Mouse (Mus musculus): Measurements from ENCODE around the gene Cap2.

Gene Cap2

GRCm38 (mm10) chr13:46565913-46566312 is 64.3 kb downstream of the Cap2 start:
- DNase-seq (ENCODE audit: low spot score): no peak

- DNase-seq (ENCODE audit: low spot score): no peak
Measured at GRCm38 (mm10) chr13:46569469-46569868, 67.8 kb downstream of the Cap2 start.

DNA sequence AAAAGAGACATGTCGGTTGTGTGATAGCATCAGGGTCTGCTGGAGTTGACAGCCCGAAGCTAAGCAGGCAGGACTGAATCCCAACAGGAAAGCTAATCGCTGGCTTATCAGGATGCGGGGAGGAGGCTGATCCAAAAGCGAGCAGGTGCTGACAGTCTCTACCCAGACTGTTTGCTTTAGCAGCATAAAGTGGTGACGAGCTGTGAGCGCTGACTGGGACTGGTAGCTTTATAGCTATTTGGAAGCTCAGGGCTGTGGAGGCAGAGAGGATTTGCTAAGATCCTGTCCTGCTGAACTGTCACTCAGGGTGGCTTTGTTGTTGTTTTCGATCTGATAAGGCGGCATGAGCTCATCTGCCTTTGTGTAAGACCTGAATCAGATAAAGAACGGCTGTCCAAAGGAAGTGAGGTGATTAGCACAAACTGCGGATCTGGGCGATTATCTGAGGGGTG is 69.5 kb downstream of the Cap2 start:
- DNase-seq (ENCODE audit: low spot score): no peak

GRCm38 (mm10) chr13:46571961-46572647 is 70.5 kb downstream of the Cap2 start:
- DNase-seq (ENCODE audit: low spot score): no peak

GRCm38 (mm10) chr13:46572648-46573163 is 71.1 kb downstream of the Cap2 start:
- DNase-seq (ENCODE audit: low spot score): no peak

DNA sequence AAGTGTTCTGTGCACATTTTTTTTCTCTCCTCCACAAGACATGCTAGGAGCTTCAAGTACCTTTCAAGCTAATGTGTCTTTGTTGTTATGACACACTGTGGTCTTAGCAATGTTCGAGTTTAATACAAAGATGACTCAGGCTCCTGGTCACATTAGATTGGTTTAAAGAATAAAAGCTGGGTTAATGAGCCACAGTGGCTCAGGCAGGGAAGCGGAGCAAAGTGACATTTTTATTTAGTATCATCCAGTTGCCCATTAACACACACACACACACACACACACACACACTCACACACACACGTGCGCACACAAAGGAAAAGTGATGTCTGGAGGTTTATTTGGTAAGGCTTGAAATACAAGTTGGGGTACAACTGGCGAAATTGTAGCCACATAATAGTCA is 72.6 kb downstream of the Cap2 start:
- no peak for DNase-seq (ENCODE audit: low spot score)

DNA sequence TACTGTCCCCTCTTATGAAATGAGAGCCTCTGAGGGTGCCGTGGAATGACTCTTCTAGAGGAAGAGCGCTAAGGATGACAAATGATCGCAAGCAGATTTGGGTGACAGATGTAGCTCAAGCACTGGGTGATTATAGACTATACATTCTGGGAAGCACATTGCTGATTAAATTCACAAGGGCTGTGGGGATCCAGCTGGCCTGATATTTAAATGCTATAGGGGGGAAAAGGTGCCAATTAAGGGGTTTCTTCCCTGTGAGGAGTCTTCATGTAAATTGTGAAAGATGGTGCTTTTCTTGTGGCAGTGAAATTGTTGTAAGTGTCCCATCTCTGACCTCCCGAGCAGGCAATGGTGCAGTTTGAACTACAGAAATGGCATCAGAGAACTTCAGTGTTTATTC is 73.1 kb downstream of the Cap2 start:
- no peak for DNase-seq (ENCODE audit: low spot score)

DNA sequence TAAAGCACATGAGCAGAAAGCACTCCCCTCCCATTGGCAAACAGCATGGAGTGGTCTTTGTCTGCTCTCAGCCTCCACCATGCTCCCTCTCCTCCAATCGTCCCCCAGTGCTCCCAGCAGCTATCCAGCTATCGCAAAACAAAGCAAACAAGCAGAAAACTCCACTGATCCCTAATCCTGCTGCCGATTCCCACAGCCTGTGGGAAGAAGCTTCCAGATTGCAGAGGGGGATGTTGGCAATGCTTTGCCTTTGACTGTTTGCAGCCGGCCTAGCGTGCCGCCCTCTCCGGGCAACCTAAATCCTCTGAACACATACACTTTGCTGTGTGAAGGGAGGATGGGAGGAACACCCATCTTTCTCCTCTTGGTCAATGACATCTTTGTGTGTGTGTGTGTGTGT is 83.2 kb downstream of the Cap2 start:
- DNase-seq (ENCODE audit: low spot score): no peak

DNA sequence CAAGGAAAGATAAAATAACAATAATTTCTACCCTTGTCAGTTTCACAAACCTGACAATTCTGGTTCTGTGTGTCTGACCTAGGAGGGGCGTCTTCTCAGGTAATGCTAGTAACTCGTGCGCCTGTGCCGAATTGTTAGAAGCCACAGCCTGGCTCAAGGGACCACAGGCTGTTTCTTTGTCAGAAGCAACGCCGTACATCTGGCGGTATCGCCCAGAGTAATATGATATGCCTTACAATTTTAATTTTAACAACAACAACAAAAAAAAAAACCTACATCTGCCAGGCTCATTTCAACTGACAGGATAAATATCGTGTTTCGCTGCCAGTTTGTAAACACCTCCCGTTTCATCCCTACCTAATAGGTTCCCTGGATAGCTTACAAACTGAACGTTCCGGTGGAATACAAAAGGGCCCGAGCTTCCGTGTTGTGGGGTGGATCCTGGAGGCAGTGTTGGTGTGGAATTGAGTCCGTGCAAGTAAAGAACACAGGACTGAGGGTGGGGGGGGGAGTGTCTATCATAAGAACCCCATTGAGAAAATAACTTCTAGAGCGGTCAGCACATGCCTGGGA is 86.2 kb downstream of the Cap2 start:
- DNase-seq (ENCODE audit: low spot score): no peak

DNA sequence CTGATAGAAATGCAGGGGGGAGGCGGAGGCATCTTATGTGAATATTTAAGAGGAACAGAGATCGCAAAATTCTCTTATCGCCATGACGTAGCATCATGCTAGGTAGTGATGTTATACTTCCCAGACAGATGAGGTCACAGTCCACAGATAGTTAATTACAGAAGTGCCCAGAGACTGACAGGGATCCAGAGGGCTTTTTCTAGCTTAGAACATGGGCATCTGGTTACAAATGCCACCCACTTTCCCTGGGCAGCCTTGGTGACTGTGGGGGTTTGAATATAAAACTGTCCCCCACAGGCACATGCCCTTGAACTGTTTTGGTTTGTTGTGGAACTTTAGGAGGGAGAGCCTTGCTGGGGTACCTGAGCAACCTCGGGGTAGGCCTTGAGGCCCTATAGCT is 87.0 kb downstream of the Cap2 start:
- no peak for DNase-seq (ENCODE audit: low spot score)

GRCm38 (mm10) chr13:46590885-46591284 is 89.2 kb downstream of the Cap2 start:
- no peak for DNase-seq (ENCODE audit: low spot score)

DNA sequence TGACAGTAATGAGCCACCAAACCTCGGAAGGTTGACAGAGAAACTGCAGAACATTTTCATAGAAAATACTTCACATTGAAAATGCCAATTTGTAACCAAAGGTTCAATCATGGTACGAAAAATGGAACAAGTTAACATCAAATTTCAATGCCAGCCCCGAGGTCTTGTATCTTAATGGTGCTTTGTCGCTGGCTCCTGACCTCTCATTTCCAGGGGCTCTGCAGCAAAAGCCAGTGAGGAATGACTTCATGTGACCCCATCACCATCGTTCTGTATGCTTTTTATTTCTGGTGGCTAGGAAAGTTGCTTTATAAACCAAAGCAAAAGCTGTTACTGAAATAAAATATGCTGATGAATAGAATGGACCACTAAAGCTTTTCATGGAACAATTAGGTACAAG is 99.0 kb downstream of the Cap2 start:
- no peak for DNase-seq (ENCODE audit: low spot score)

DNA sequence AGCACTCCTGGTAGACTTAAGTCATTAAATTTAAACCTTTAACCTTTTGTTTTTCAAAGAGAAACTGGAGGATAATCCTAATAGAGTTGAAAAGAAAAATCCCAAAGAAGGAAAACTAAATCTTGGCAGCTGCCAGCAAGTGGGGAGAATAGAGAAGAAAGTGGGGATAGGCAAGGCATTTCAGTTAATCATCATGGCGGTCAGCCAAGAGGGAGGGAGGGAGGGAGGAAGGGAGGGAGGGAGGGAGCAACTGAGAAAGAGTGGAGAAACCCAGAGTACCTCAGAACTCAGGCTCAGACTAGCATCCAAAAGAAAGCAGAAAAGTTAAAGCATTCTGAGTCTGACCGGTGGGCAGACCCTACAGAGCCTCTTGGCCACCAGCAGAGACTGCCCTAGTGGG is 99.7 kb downstream of the Cap2 start:
- DNase-seq (ENCODE audit: low spot score): no peak

DNA sequence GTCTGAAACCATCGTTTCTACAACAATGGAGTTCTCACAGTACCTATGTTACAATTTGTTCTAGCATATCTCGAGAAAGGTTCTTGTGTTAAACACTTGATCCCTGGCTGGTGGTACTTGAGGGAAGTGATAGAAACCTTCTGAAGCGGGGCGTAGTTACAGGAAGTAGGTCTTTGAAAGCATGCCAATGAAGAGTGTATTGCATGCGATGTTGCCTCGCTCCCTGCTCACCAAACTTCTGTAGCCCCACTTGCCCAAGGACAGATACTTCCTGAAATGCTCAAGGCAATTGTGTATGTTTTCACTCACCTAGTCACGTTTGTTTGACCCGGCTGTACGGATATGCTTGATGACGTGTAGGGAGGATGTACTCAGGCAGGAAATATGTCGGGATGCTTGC is 101.0 kb downstream of the Cap2 start:
- no peak for DNase-seq (ENCODE audit: low spot score)

DNA sequence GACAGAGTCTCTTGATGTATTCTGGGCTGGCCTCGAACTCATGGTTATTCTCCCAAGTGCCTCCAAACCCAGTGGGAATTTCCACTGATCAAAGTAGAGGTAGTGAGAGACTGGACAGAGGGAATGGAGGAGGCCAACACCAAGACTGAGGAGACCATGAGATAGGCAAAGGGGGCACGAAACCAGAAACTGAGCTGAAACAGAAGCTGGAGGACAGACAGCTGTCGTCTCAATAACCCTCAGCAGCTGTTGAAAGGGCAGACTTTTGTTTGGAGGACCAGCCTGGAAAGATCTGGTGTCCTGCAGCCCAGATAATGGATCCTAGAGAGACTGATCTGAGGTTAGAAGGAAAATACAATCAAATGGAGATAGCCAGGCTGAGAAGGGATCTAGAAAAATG is 109.4 kb downstream of the Cap2 start:
- no peak for DNase-seq (ENCODE audit: low spot score)

DNA sequence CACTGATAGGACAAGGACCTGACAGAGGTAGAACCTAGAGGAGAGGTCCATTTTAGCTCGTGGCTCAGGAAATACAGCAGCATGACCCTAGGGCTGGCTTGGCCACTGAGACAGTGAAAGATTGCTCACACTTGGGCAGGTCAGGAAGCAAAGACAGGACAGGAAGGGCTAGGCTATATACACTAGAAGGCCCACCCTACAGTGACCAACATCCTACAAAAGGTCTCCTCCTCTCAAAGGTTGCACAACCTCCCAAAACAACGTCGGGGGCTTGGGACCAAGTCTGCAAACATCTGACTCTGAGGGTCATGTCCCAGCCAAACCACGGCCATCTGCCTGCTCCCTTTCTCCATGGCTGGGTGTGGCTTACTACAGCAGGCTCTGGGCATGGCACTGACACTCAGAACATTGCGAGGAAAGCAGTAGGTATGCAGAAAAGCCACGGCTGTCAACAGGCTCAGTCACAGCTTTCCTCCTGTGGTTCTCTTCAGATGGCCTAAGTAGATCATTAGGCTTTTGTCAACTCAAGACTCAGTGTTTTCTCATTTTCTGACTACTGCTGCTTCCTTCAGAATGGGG is 112.1 kb downstream of the Cap2 start:
- no peak for DNase-seq (ENCODE audit: low spot score)

GRCm38 (mm10) chr13:46616673-46617362 is 115.2 kb downstream of the Cap2 start:
- no peak for DNase-seq (ENCODE audit: low spot score)

DNA sequence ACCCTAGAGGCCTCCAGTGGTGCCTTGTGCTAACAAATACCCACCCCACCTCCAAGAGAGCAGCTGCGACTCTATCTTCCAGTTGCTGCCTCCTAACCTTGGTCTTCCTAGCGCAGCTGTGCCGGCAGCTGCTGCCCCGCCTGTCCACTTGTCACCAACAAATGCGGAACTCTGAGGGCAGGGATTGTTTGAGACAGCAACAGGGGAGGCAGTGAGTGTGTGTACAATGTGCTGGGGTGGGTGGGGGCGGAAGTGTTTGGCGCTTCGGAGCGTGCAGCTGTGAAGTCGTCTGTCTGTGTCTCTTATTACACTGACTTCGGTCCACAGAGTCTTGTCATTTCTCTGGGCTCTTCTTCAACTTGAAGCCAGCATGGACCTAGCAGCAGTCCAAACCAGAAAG is 118.0 kb downstream of the Cap2 start:
- DNase-seq (ENCODE audit: low spot score): no peak

- DNase-seq (ENCODE audit: low spot score): no peak
Measured at GRCm38 (mm10) chr13:46620964-46621757, 119.5 kb downstream of the Cap2 start.

- DNase-seq (ENCODE audit: low spot score): no peak
Measured at GRCm38 (mm10) chr13:46626608-46627007, 125.0 kb downstream of the Cap2 start.

DNA sequence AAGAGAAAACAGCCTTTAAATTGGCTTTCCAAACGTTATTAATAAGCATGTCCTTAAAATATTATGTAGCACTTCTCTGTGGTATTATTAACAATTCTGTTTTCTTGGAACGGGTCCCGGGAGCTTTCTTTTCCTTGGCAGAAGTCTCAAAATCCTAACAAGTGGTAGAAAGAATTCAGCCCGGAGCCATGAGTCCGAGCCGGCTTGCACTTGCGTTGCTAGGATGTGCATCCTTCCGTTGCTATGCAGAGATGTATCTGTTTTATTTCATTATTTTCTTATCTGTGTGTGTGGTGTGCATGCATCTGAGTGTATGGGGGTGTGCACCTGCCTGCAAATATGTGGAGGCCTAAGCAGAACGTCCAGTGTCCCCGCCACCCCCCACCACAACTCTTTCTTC is 126.2 kb downstream of the Cap2 start:
- no peak for DNase-seq (ENCODE audit: low spot score)

DNA sequence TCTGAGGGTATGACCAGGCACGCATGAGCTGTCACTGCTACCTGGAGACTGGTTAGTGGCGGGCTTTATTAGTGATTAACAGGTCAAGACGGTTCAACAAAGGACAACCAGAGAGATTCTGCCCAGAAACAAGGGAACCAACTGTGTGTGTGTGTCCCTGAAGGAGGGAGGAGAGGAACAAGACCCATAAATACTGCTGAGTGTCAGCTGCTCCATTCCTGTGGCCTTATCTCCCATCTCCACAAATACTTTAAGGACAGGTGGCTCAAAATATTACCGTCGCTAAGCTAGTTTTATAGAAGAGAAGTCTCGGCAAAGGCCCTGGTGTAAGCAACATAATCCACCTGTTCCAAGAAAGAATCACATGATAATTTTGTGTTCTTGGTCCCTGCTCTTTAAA is 127.7 kb downstream of the Cap2 start:
- no peak for DNase-seq (ENCODE audit: low spot score)
